Mouse (Mus musculus) stomach, embryonic 14.5 days (tissue): ENCODE data around the gene Apela. TPM values are rescaled to one million over a fixed set of nuclear protein-coding genes. Genes with fewer than 3 reads are reported as not detected.
A peak's percentile ranks its signal among the peaks of the same experiment; 100 is the strongest.

Experiments used
- ATAC-seq: fragments of 200-750 bp; cut with Nextera tagmentation; 2 replicates; pipeline ENCODE4 v1.8.0; 2017; ENCODE audit warnings: low read depth, moderate TSS enrichment; ENCODE audit not compliant: insufficient number of reproducible peaks, insufficient read depth, low FRiP score
- H3K27ac ChIP-seq: fragments of 300-500 bp; sonication (generic); 2 replicates; pipeline ENCODE4 v1.5.1; 2014; ENCODE audit warnings: mild to moderate bottlenecking, low read length, moderate library complexity, mixed read lengths
- H3K27me3 ChIP-seq: fragments of 300-500 bp; sonication (generic); 2 replicates; pipeline ENCODE4 v1.6.1; 2014; ENCODE audit warnings: low read length, control low read depth, mixed read lengths; ENCODE audit not compliant: control insufficient read depth, insufficient read depth
- H3K36me3 ChIP-seq: fragments of 300-500 bp; sonication (generic); 2 replicates; pipeline ENCODE4 v1.6.1; 2014; ENCODE audit warnings: mild to moderate bottlenecking, control low read depth, low read length, moderate library complexity, mixed read lengths; ENCODE audit not compliant: control insufficient read depth, insufficient read depth
- H3K4me1 ChIP-seq: fragments of 300-500 bp; sonication (generic); 2 replicates; pipeline ENCODE4 v1.6.1; 2014; ENCODE audit warnings: low read length, control low read depth, mixed read lengths; ENCODE audit not compliant: control insufficient read depth, insufficient read depth
- H3K4me2 ChIP-seq: fragments of 300-500 bp; sonication (generic); replicated peaks from 2 replicates; pipeline ENCODE4 v1.6.1; 2014; ENCODE audit warnings: low read depth, low read length, control low read depth
- H3K4me3 ChIP-seq: fragments of 300-500 bp; sonication (generic); 2 replicates; pipeline ENCODE4 v1.5.1; 2014; ENCODE audit warnings: low read depth, low read length, control low read depth
- H3K9ac ChIP-seq: fragments of 300-500 bp; sonication (generic); replicated peaks from 2 replicates; pipeline ENCODE4 v1.6.1; 2014; ENCODE audit warnings: low read depth, mild to moderate bottlenecking, control low read depth, low read length, moderate library complexity, mixed read lengths
- H3K9me3 ChIP-seq: fragments of 300-500 bp; sonication (generic); 2 replicates; pipeline ENCODE4 v1.6.1; 2016; ENCODE audit warnings: low read depth, low read length, control low read depth; ENCODE audit not compliant: control insufficient read depth
- WGBS: fragments of 180-500 bp; shearing (Covaris S2); extraction: QIAGEN DNeasy Blood & Tissue Kit; methylation state at CpG from one replicate; pipeline ENCODE4 v1.1.7; 2014; 5-methylcytosine and 5-hydroxymethylcytosine counted together
- polyA plus RNA-seq: library from polyadenylated mRNA; unstranded; fragments of >200 nt; fragmentation: Nextera tagmentation; extraction: Ambion mirVana; gene quantifications from 2 replicates; pipeline ENCODE4 v1.2.1, GENCODE M21; 2014

The Apela gene
- polyA plus RNA-seq, 1 experiment from 2014 or later, result 2.2 TPM

GRCm38 (mm10) chr8:65064071-65064470 is 26.9 kb upstream of the Apela start:
- 57% methylated on average over 2 of the region's 2 CpGs for WGBS

GRCm38 (mm10) chr8:65062195-65062594 is 25.1 kb upstream of the Apela start:
- Histone ChIP-seq H3K4me3 (no peak overlapping the region), H3K27ac (no peak overlapping the region), H3K4me1 (no peaks in the 10 kb centered on the region), H3K4me2 (no peak overlapping the region), H3K9ac (no peak overlapping the region), H3K27me3 (no peaks in the 10 kb centered on the region), H3K36me3 (no peaks in the 10 kb centered on the region), H3K9me3 (no peaks in the 10 kb centered on the region)
- 86% methylated on average over 4 of the region's 4 CpGs for WGBS
- no peak for ATAC-seq

More at GRCm38 (mm10) chr8:65064071-65064470, 26.9 kb upstream of the Apela start:
- ATAC-seq, result no peak
- Histone ChIP-seq H3K9me3 (no peaks in the 10 kb centered on the region), H3K4me3 (no peak overlapping the region), H3K27me3 (no peaks in the 10 kb centered on the region), H3K4me2 (no peak overlapping the region), H3K4me1 (no peaks in the 10 kb centered on the region), H3K9ac (no peak overlapping the region), H3K36me3 (no peaks in the 10 kb centered on the region), H3K27ac (no peak overlapping the region)

GRCm38 (mm10) chr8:65056722-65057121 is 19.6 kb upstream of the Apela start:
- Histone ChIP-seq H3K9me3 (no peaks in the 10 kb centered on the region), H3K4me3 (no peak overlapping the region), H3K4me1 (no peaks in the 10 kb centered on the region), H3K9ac (no peak overlapping the region), H3K4me2 (no peak overlapping the region), H3K27ac (no peak overlapping the region), H3K27me3 (no peaks in the 10 kb centered on the region), H3K36me3 (no peaks in the 10 kb centered on the region)
- WGBS, result 88% methylated on average over 4 of the region's 4 CpGs
- no peak for ATAC-seq

GRCm38 (mm10) chr8:65053968-65054367 is 16.8 kb upstream of the Apela start:
- Histone ChIP-seq H3K9me3 (no peaks in the 10 kb centered on the region), H3K4me2 (no peak overlapping the region), H3K4me3 (no peak overlapping the region), H3K9ac (no peak overlapping the region), H3K27ac (no peak overlapping the region), H3K4me1 (no peaks in the 10 kb centered on the region), H3K36me3 (no peaks in the 10 kb centered on the region), H3K27me3 (no peaks in the 10 kb centered on the region)
- ATAC-seq, result no peak
- WGBS, result 45% methylated on average over 5 of the region's 5 CpGs

GRCm38 (mm10) chr8:65053554-65053953 is 16.4 kb upstream of the Apela start:
- 84% methylated on average over 3 of the region's 3 CpGs for WGBS
- Histone ChIP-seq H3K36me3 (no peaks in the 10 kb centered on the region), H3K9me3 (no peaks in the 10 kb centered on the region), H3K9ac (no peak overlapping the region), H3K4me3 (no peak overlapping the region), H3K4me1 (no peaks in the 10 kb centered on the region), H3K27me3 (no peaks in the 10 kb centered on the region), H3K4me2 (no peak overlapping the region), H3K27ac (no peak overlapping the region)
- no peak for ATAC-seq

GRCm38 (mm10) chr8:65047801-65048200 is 10.7 kb upstream of the Apela start:
- H3K9ac ChIP-seq, result no peak overlapping the region
- no peak overlapping the region for H3K4me2 ChIP-seq
- no peak overlapping the region for H3K4me3 ChIP-seq
- H3K27me3 ChIP-seq, result no peaks in the 10 kb centered on the region
- no peak overlapping the region for H3K27ac ChIP-seq
- H3K4me1 ChIP-seq, result no peaks in the 10 kb centered on the region
- no peaks in the 10 kb centered on the region for H3K36me3 ChIP-seq
- H3K9me3 ChIP-seq, result no peaks in the 10 kb centered on the region
- ATAC-seq, result no peak
- WGBS, result 88% methylated on average over 4 of the region's 4 CpGs

GRCm38 (mm10) chr8:65047193-65047592 is 10.1 kb upstream of the Apela start:
- no peaks in the 10 kb centered on the region for H3K4me1 ChIP-seq
- no peaks in the 10 kb centered on the region for H3K27me3 ChIP-seq
- no peak overlapping the region for H3K4me3 ChIP-seq
- 89% methylated on average over 4 of the region's 4 CpGs for WGBS
- H3K9me3 ChIP-seq, result no peaks in the 10 kb centered on the region
- no peak overlapping the region for H3K9ac ChIP-seq
- ATAC-seq, result no peak
- no peak overlapping the region for H3K27ac ChIP-seq
- no peaks in the 10 kb centered on the region for H3K36me3 ChIP-seq
- no peak overlapping the region for H3K4me2 ChIP-seq

GRCm38 (mm10) chr8:65046565-65046964 is 9.4 kb upstream of the Apela start:
- Histone ChIP-seq H3K27me3 (no peaks in the 10 kb centered on the region), H3K4me3 (no peak overlapping the region), H3K27ac (peak overlapping the region; percentile 45; the same call in 1 of the 2 replicates), H3K9ac (no peak overlapping the region), H3K4me2 (no peak overlapping the region), H3K4me1 (no peaks in the 10 kb centered on the region), H3K9me3 (no peaks in the 10 kb centered on the region), H3K36me3 (no peaks in the 10 kb centered on the region)
- ATAC-seq, result peak; percentile 87
- WGBS, result 42% methylated on average over 5 of the region's 5 CpGs

- Histone ChIP-seq H3K27ac (no peak overlapping the region; the same call in 1 of the 2 replicates), H3K4me3 (no peak overlapping the region), H3K4me1 (peaks cover 16% of the 10 kb centered on the region), H3K36me3 (no peaks in the 10 kb centered on the region), H3K9me3 (no peaks in the 10 kb centered on the region), H3K27me3 (no peaks in the 10 kb centered on the region), H3K4me2 (no peak overlapping the region), H3K9ac (no peak overlapping the region)
- ATAC-seq, result no peak
- 26% methylated on average over 2 of the region's 2 CpGs for WGBS
Observed at GRCm38 (mm10) chr8:65034136-65034535, 3.0 kb downstream of the Apela start.
